Mouse (Mus musculus): Measurements from ENCODE around the gene Shroom3.

GRCm38 (mm10) chr5:92880393-92880792, 197.2 kb downstream of the Shroom3 start:
- no peak for TF ChIP-seq CTCF (IDR thresholded peaks at IDR 0.05; ENCODE audit: borderline replicate concordance, insufficient read depth, low read depth, low read length)
- no peak for TF ChIP-seq POLR2A (IDR thresholded peaks at IDR 0.05; ENCODE audit: borderline replicate concordance, insufficient read depth, low read length)

All from cerebellum, adult 2 months (tissue).